Mouse (Mus musculus): ENCODE measurements around the gene Mrgpre.

The Mrgpre gene

GRCm38 (mm10) chr7:143783996-143784829 is at the start of gene Mrgpre:
Gene Mrgpre, minus strand, starts transcription at chr7:143784500.
- peak; percentile 76 for DNase-seq

- no peak for DNase-seq
Measured at GRCm38 (mm10) chr7:143833581-143834190, 49.4 kb upstream of the Mrgpre start.

- DNase-seq, result no peak
Measured at GRCm38 (mm10) chr7:143832611-143833010, 48.3 kb upstream of the Mrgpre start.

GRCm38 (mm10) chr7:143832196-143832595 is 47.9 kb upstream of the Mrgpre start:
- no peak for DNase-seq

DNA sequence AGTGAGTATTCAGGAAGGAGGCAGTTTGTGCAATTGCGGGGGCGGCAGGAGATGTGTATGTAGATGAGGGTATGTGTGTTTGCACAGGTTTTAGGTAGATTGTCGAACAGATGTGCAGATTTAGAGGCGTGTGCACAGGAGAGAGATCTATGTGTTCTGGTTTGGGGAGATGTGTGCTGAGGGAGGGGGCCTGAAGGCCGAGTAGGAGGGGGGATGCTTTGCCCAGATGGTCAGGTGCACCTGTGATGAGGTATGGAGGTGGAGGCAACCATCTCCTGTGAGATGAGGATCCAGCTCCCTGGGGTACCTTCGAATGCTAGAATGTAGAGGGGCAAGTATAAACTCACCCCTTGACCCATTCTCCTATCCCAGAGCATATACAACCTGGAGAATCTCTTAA is 46.1 kb upstream of the Mrgpre start:
- no peak for DNase-seq

- DNase-seq, result peak; percentile 95
Measured at GRCm38 (mm10) chr7:143829504-143830331, 45.4 kb upstream of the Mrgpre start.

GRCm38 (mm10) chr7:143826985-143827384 is 42.7 kb upstream of the Mrgpre start:
- DNase-seq, result no peak

- DNase-seq, result no peak
Measured at GRCm38 (mm10) chr7:143823266-143823605, 38.9 kb upstream of the Mrgpre start.

- peak; percentile 100 for DNase-seq
Measured at GRCm38 (mm10) chr7:143822375-143823265, 38.3 kb upstream of the Mrgpre start, which contains the start of the genes Nadsyn1 and Dhcr7. Gene Nadsyn1, minus strand, starts transcription at chr7:143822849. Gene Dhcr7, plus strand, starts transcription at chr7:143823145.

DNA sequence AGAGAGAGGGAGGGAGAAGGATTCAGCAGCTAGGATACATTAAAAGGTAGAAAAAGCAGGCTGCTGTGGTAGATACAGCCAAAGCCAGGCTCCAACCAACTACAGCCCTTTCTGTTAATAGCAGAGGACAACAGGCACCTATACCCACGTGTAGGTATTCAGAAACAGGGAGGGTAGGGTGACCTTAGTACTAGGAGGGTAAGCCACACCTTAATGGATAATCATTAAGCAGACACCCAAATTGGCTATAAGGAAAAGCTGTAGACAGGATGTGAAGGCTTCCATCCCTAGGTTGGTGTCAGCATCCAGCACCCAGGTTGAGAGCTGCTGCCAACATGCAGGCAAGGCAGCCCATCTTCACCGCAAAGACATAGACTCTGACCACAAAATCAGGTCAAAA is 36.9 kb upstream of the Mrgpre start:
- DNase-seq, result no peak

- no peak for DNase-seq
Measured at GRCm38 (mm10) chr7:143819201-143819600, 34.9 kb upstream of the Mrgpre start.

GRCm38 (mm10) chr7:143808909-143809308 is 24.6 kb upstream of the Mrgpre start:
- peak; percentile 84 for DNase-seq

DNA sequence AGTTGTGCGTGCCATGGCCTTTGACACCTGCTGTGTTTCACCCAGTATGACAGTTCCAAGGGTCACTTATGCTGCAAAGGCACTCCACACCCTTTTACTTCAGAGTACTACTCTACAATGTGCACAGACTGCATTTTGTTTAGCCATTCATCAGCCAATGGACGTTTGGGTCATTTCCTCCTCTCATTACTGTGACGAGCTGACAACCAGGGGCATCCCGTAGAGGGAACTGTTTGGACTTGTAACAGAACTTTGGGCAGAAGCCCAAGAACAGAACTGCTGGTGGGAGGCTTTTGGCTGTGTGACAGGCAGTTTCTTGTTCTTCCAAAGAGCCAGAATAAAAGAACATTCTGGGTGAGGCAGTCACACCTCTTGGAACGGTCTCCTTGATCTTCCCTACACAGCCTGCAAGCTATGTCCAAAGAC is 20.9 kb upstream of the Mrgpre start:
- no peak for DNase-seq

GRCm38 (mm10) chr7:143801195-143802065 is 17.1 kb upstream of the Mrgpre start:
- DNase-seq, result no peak

GRCm38 (mm10) chr7:143800770-143801169 is 16.5 kb upstream of the Mrgpre start:
- no peak for DNase-seq

DNA sequence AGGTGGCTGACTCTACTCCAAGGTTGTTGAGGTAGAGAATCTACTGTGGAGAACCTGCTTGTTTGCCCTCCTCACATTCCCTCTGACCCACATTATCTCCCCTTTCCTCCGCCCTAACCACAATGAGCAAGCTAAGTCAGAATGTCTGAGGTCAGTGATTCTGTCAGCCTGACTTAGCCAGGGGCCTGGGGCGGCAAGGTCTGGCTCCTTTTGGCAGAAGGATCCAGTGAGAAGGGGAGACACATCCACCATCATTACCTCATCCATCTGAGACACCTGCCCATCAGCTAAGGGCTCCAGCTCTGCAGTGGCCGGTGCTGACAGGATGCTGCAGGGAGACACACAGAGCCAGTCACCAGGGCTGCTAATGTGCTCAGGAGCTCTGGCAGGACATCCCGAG is 14.5 kb upstream of the Mrgpre start:
- no peak for DNase-seq

- peak; percentile 74 for DNase-seq
Measured at GRCm38 (mm10) chr7:143793121-143793520, 8.8 kb upstream of the Mrgpre start.

- DNase-seq, result no peak
Measured at GRCm38 (mm10) chr7:143792336-143792985, 8.2 kb upstream of the Mrgpre start.

DNA sequence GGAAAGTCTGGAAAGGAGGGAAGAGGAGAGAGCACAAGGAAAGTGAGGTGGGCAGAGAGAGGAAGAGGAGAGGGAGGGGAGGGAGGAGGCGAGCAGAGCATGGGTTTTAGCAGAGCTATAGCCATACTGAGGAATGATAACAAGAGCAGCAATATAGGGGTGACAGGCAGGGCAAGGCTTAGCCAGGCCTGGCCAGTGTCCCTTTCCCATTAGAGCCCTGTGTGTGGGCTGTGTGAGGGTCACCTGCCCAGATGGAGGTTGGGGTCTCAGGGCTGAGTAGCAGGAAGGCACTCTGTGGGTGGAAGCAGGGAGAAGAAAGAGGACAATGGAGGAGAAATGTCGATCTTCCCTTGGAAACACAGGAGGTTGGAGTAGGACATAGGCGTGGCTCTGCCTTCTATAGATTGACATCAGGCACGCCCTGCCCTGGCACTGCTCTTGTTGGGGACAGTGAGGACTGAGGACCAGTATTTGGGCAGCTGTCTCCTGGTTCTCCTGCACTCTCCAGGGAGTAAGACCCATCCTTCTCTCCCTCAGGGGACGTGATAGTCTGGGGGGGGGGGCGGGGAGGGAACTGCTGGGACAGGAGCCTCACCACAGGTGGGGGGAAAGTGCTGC is 813 bp downstream of the Mrgpre start:
- DNase-seq, result peak; percentile 34

DNA sequence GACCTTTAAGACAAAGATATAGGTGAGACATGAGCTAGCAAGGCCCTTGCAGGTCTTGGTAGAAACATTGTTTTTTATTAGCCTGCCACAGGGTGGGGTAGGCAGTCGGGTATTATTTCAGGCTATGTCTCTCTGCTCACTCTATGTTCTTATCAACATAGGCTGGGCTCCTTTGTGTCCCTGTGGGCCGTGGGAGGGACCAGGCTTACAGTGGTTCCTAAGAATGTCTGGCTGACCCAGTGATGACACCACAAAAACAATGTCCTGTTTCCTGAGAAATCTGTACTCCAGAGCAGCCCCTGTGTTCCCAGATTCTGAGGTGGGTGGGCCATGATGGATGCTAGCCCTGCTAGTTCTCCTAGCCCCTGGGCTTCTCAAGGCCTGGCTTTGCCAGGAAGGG is 6.9 kb downstream of the Mrgpre start:
- no peak for DNase-seq
